Mouse (Mus musculus) layer of hippocampus, adult 6 months (tissue): ENCODE data around the gene Ly6c1. TPM values are rescaled to one million over a fixed set of nuclear protein-coding genes. Genes with fewer than 3 reads are reported as not detected.

Source experiments
- long read RNA-seq, 2 experiments: library from polyadenylated mRNA; unstranded; transcript quantifications; one replicate each; pipeline ENCODE4 v2.0.0; 2019 to 2020
- polyA plus RNA-seq: library from polyadenylated mRNA; unstranded; fragments of <200 nt; fragmentation: Nextera tagmentation; gene quantifications from 2 replicates; pipeline ENCODE4 v1.2.3, GENCODE M21; 2021

Ly6c1 gene
- 51.4 and 55.6 TPM in 2 replicates for polyA plus RNA-seq
- long read RNA-seq, experiment 1, transcript Ly6c1-201 (4 exons, 844 nt): major isoform, 17 of 22 reads
- long read RNA-seq, experiment 1, partial matches to known transcripts: 2 of 22 reads
- long read RNA-seq, experiment 1, other reads (novel, unspliced or antisense): 0 of 22 reads
- long read RNA-seq, experiment 2, transcript Ly6c1-201 (4 exons, 844 nt): major isoform, 8 of 12 reads
- long read RNA-seq, experiment 2, partial matches to known transcripts: 1 of 12 reads
- long read RNA-seq, experiment 2, other reads (novel, unspliced or antisense): 0 of 12 reads

GRCm38 (mm10) chr15:75048642-75049261 lies at the start of gene Ly6c1:
Gene Ly6c1 (minus strand): TSS chr15:75048830.

Other genes starting within 250 kb of the Ly6c1 start
- gene Gml2, start 229.8 kb downstream of the Ly6c1 start, polyA plus RNA-seq: not detected in 2 replicates
- not detected in 2 replicates for gene 2010109I03Rik, start 151.8 kb downstream of the Ly6c1 start, polyA plus RNA-seq
- gene Ly6i, start 65.4 kb downstream of the Ly6c1 start, polyA plus RNA-seq: not detected in 2 replicates
- gene Ly6a, start 50.8 kb downstream of the Ly6c1 start, polyA plus RNA-seq: 39.3 and 40.2 TPM in 2 replicates
- gene Ly6c2, start 63.1 kb upstream of the Ly6c1 start, polyA plus RNA-seq: 0.15 TPM in 1 of 2 replicates, not detected in the other
- not detected in 2 replicates for gene Ly6g, start 106.4 kb upstream of the Ly6c1 start, polyA plus RNA-seq
- gene BC025446, start 167.5 kb upstream of the Ly6c1 start, polyA plus RNA-seq: not detected in 2 replicates
- gene Ly6f, start 219.6 kb upstream of the Ly6c1 start, polyA plus RNA-seq: not detected in 2 replicates